Mouse (Mus musculus): Measurements from ENCODE around the gene Atmin. TPM values are rescaled to one million over a fixed set of nuclear protein-coding genes. Genes with fewer than 3 reads are reported as not detected.

The Atmin gene
- polyA plus RNA-seq, 1 experiment from 2014 or later: 15.9 TPM

- DNase-seq (ENCODE audit: low read depth, low spot score): no peak
- CTCF ChIA-PET: interaction anchor here (0.6 to 1.9 kb wide), 5 partner anchors 12 to 58 kb away, joined by 3 to 14 read pairs (median 4); partner anchors contain the start of gene Gcsh
- POLR2A ChIA-PET: no interaction called here
- in situ Hi-C loops (cut with MboI; ENCODE audit: low pct_unique_long_range_greater_than_20kb): no loop called here
- ATAC-seq: peak; percentile 44
- no peaks in the 10 kb centered on the region for H3K27me3 ChIP-seq
- no peak for TF ChIP-seq CTCF (IDR thresholded peaks at IDR 0.05)
These were observed 36.9 kb downstream of the Atmin start for GRCm38 (mm10) chr8:116980117-116980516.

- CTCF ChIA-PET: no interaction called here
- in situ Hi-C loops (cut with MboI; ENCODE audit: low pct_unique_long_range_greater_than_20kb): no loop called here
- POLR2A ChIA-PET: no interaction called here
- TF ChIP-seq CTCF (IDR thresholded peaks at IDR 0.05): no peak
- DNase-seq (ENCODE audit: low read depth, low spot score) (no peak), ATAC-seq (no peak)
- no peaks in the 10 kb centered on the region for H3K27me3 ChIP-seq
These were observed 46.6 kb downstream of the Atmin start for GRCm38 (mm10) chr8:116989842-116990241.

GRCm38 (mm10) chr8:116991241-116991640 lies 48.0 kb downstream of the Atmin start:
- POLR2A ChIA-PET: interaction anchor here (0.6 kb wide), 1 partner anchor 481 kb away, joined by 3 read pairs; no protein-coding TSS in a partner anchor
- in situ Hi-C loops (cut with MboI; ENCODE audit: low pct_unique_long_range_greater_than_20kb): no loop called here

GRCm38 (mm10) chr8:116992176-116992971 lies 49.2 kb downstream of the Atmin start:
- ATAC-seq (no peak), DNase-seq (ENCODE audit: low read depth, low spot score) (no peak)
- ChIA-PET CTCF (interaction anchor here (1.3 to 2.4 kb wide), 3 partner anchors 9 to 115 kb away, joined by 3 to 14 read pairs (median 5); no protein-coding TSS in a partner anchor), POLR2A (interaction anchor here (1.6 kb wide), 1 partner anchor 25 kb away, joined by 5 read pairs; no protein-coding TSS in a partner anchor)
- no peak for TF ChIP-seq CTCF (IDR thresholded peaks at IDR 0.05)
- in situ Hi-C loops (cut with MboI; ENCODE audit: low pct_unique_long_range_greater_than_20kb): no loop called here
- no peaks in the 10 kb centered on the region for H3K27me3 ChIP-seq

More at GRCm38 (mm10) chr8:116991241-116991640, 48.0 kb downstream of the Atmin start:
- no peaks in the 10 kb centered on the region for H3K27me3 ChIP-seq
- ATAC-seq: no peak
- DNase-seq (ENCODE audit: low read depth, low spot score): no peak
- CTCF ChIA-PET: interaction anchor here (2.4 kb wide), 1 partner anchor 11 kb away, joined by 14 read pairs; no protein-coding TSS in a partner anchor
- TF ChIP-seq CTCF (IDR thresholded peaks at IDR 0.05): no peak

GRCm38 (mm10) chr8:116993095-116993867 lies 50.1 kb downstream of the Atmin start, which contains the start of gene Gcsh:
Gene Gcsh, minus strand, starts transcription at chr8:116993537.
- DNase-seq (ENCODE audit: low read depth, low spot score): peak; percentile 77
- ChIA-PET POLR2A (interaction anchor here (0.5 to 1.6 kb wide), 3 partner anchors 24 to 1172 kb away, joined by 3 to 5 read pairs (median 3); no protein-coding TSS in a partner anchor), CTCF (interaction anchor here (1.9 to 2.4 kb wide), 2 partner anchors 13 to 114 kb away, joined by 5 to 14 read pairs; no protein-coding TSS in a partner anchor)
- in situ Hi-C loops (cut with MboI; ENCODE audit: low pct_unique_long_range_greater_than_20kb): no loop called here
- H3K27me3 ChIP-seq: no peaks in the 10 kb centered on the region
- TF ChIP-seq CTCF (IDR thresholded peaks at IDR 0.05): no peak
- ATAC-seq: peak; percentile 99

- POLR2A ChIA-PET: interaction anchor here (1.6 kb wide), 1 partner anchor 24 kb away, joined by 5 read pairs; no protein-coding TSS in a partner anchor
- no peak for ATAC-seq
- DNase-seq (ENCODE audit: low read depth, low spot score): no peak
- H3K27me3 ChIP-seq: no peaks in the 10 kb centered on the region
- CTCF ChIA-PET: no interaction called here
- no peak for TF ChIP-seq CTCF (IDR thresholded peaks at IDR 0.05)
- in situ Hi-C loops (cut with MboI; ENCODE audit: low pct_unique_long_range_greater_than_20kb): no loop called here
These were observed 51.0 kb downstream of the Atmin start for GRCm38 (mm10) chr8:116994016-116994716.

Other genes with a start within 250 kb of the Atmin start
- gene Cdyl2, start 210.4 kb upstream of the Atmin start, polyA plus RNA-seq (2021): 2.1 TPM
- 42.4 TPM for gene Cmc2, start 21.9 kb upstream of the Atmin start, polyA plus RNA-seq (2021)
- 17.3 TPM for gene Cenpn, start 21.7 kb upstream of the Atmin start, polyA plus RNA-seq (2021)
- 4.6 TPM for gene 1700030J22Rik, start 35.6 kb downstream of the Atmin start, polyA plus RNA-seq (2021)
- 44.7 TPM for gene Gcsh, start 50.1 kb downstream of the Atmin start, polyA plus RNA-seq (2021)
- not detected for gene Pkd1l2, start 139.1 kb downstream of the Atmin start, polyA plus RNA-seq (2021)
- gene Bco1, start 152.5 kb downstream of the Atmin start, polyA plus RNA-seq (2021): not detected
- 2.6 TPM for gene Gan, start 214.7 kb downstream of the Atmin start, polyA plus RNA-seq (2021)